Mouse (Mus musculus) heart, postnatal 10 days (tissue): ENCODE measurements around the gene Gm20937. TPM values are rescaled to one million over a fixed set of nuclear protein-coding genes. Genes with fewer than 3 reads are reported as not detected.
"Not testable (repeated sequence)": the region's sequence is repeated elsewhere in the genome, so short reads cannot be mapped to it uniquely, and the experiment has no call there.

ENCODE experiments used
- DNase-seq, 2 experiments: peaks; one replicate each; pipeline ENCODE4 v3.0.0; 2021
- intact Hi-C: fragments of 180-260 bp; cut with DNase I; formaldehyde crosslinking; loops from one replicate; pipeline ENCODE4 v1.15.1; 2025
- total RNA-seq, 2 experiments: library from RNA; stranded (reverse); gene quantifications; 2 replicates each; pipeline ENCODE4 v1.2.3; 2021

Gene Gm20937
- not detected for total RNA-seq

- intact Hi-C loops, DNase-seq: not testable (repeated sequence)
These were observed at the start of gene Gm20937 for GRCm38 (mm10) chrY:68294798-68295197. Gene Gm20937 (minus strand): TSS chrY:68294898.

Other genes with a start within 250 kb of the Gm20937 start
- not detected for gene Gm20816, start 243.1 kb upstream of the Gm20937 start, total RNA-seq